Mouse (Mus musculus) G1E-ER4 (cell line): ENCODE data around the gene Xlr5b. TPM values are rescaled to one million over a fixed set of nuclear protein-coding genes. Genes with fewer than 3 reads are reported as not detected.
"Not testable (repeated sequence)": the region's sequence is repeated elsewhere in the genome, so short reads cannot be mapped to it uniquely, and the experiment has no call there.

Experiments used
- GATA1 ChIP-seq: IDR thresholded peaks from one replicate; pipeline ENCODE4 v1.8.0; 2012; ENCODE audit warnings: low read length, inconsistent platforms
- polyA plus RNA-seq: library from polyadenylated mRNA; stranded (reverse); fragments of >175 nt; gene quantifications from 2 replicates; pipeline ENCODE4 v1.2.3, GENCODE M21; 2012

Gene Xlr5b
- polyA plus RNA-seq = not detected in 2 replicates

- TF ChIP-seq GATA1 = not testable (repeated sequence)
These were observed at the start of gene Xlr5b for GRCm38 (mm10) chrX:73148496-73148895. Gene Xlr5b, plus strand, starts transcription at chrX:73148796.

- not testable (repeated sequence) for TF ChIP-seq GATA1
These were observed 31.8 kb upstream of the Xlr5b start, which contains the start of gene Gm14685 for GRCm38 (mm10) chrX:73116747-73117146. Gene Gm14685, plus strand, starts transcription at chrX:73117047.

GRCm38 (mm10) chrX:73149350-73149749, 754 bp downstream of the Xlr5b start, which contains the start of gene DXBay18:
Gene DXBay18, minus strand, starts transcription at chrX:73149450.
- not testable (repeated sequence) for TF ChIP-seq GATA1

GRCm38 (mm10) chrX:73176889-73177288, 28.3 kb downstream of the Xlr5b start, which contains the start of gene Spin2d:
Gene Spin2d, minus strand, starts transcription at chrX:73176989.
- TF ChIP-seq GATA1 = not testable (repeated sequence)

GRCm38 (mm10) chrX:73191934-73192333, 43.3 kb downstream of the Xlr5b start, which contains the start of gene Xlr3b:
Gene Xlr3b, plus strand, starts transcription at chrX:73192207.
- not testable (repeated sequence) for TF ChIP-seq GATA1

Other genes starting within 250 kb of the Xlr5b start
- gene Cetn2, start 230.4 kb upstream of the Xlr5b start, polyA plus RNA-seq = 1.5 and 2.4 TPM in 2 replicates
- 1.4 and 2.1 TPM in 2 replicates for gene Nsdhl, start 230.2 kb upstream of the Xlr5b start, polyA plus RNA-seq
- 0.02 and 0.05 TPM in 2 replicates for gene Zfp185, start 161.5 kb upstream of the Xlr5b start, polyA plus RNA-seq
- gene Pnma5, start 111.7 kb upstream of the Xlr5b start, polyA plus RNA-seq = 0.03 TPM in 1 of 2 replicates, not detected in the other
- not detected in 2 replicates for gene Pnma3, start 84.0 kb upstream of the Xlr5b start, polyA plus RNA-seq
- not detected in 2 replicates for gene Xlr4a, start 66.3 kb upstream of the Xlr5b start, polyA plus RNA-seq
- not detected in 2 replicates for gene Xlr3a, start 51.7 kb upstream of the Xlr5b start, polyA plus RNA-seq
- not detected in 2 replicates for gene Gm14685, start 31.7 kb upstream of the Xlr5b start, polyA plus RNA-seq
- gene DXBay18, start 654 bp downstream of the Xlr5b start, polyA plus RNA-seq = not detected in 2 replicates
- gene Spin2d, start 28.2 kb downstream of the Xlr5b start, polyA plus RNA-seq = not detected in 2 replicates
- not detected in 2 replicates for gene Xlr3b, start 43.4 kb downstream of the Xlr5b start, polyA plus RNA-seq
- gene Xlr4b, start 65.5 kb downstream of the Xlr5b start, polyA plus RNA-seq = not detected in 2 replicates
- 19.2 and 21.6 TPM in 2 replicates for gene F8a, start 79.5 kb downstream of the Xlr5b start, polyA plus RNA-seq
- gene Xlr4c, start 94.3 kb downstream of the Xlr5b start, polyA plus RNA-seq = not detected in 2 replicates
- not detected in 2 replicates for gene Xlr3c, start 116.6 kb downstream of the Xlr5b start, polyA plus RNA-seq
- not detected in 2 replicates for gene Xlr5a, start 144.2 kb downstream of the Xlr5b start, polyA plus RNA-seq
- gene Xlr5c, start 144.2 kb downstream of the Xlr5b start, polyA plus RNA-seq = not detected in 2 replicates
- not detected in 2 replicates for gene Gm45015, start 188.0 kb downstream of the Xlr5b start, polyA plus RNA-seq
- gene Zfp275, start 193.8 kb downstream of the Xlr5b start, polyA plus RNA-seq = 2.1 and 2.3 TPM in 2 replicates
- not detected in 2 replicates for gene Gm18336, start 249.9 kb downstream of the Xlr5b start, polyA plus RNA-seq